Mouse (Mus musculus) left cerebral cortex, adult 18-20 months (tissue): Measurements from ENCODE around the gene Pla1a. TPM values are rescaled to one million over a fixed set of nuclear protein-coding genes. Genes with fewer than 3 reads are reported as not detected.

Experiments
- DNase-seq, 2 experiments: peaks; one replicate each; pipeline ENCODE4 v3.0.0; 2021 to 2022; ENCODE audit warnings: low spot score in 2 of 2, mixed read lengths in 1 of 2
- total RNA-seq, 2 experiments: library from RNA; stranded (reverse); gene quantifications; 2 replicates each; pipeline ENCODE4 v1.2.3; 2021

Pla1a gene
- total RNA-seq, 2 experiments from 2014 or later = 0.94 to 1.0 TPM

DNA sequence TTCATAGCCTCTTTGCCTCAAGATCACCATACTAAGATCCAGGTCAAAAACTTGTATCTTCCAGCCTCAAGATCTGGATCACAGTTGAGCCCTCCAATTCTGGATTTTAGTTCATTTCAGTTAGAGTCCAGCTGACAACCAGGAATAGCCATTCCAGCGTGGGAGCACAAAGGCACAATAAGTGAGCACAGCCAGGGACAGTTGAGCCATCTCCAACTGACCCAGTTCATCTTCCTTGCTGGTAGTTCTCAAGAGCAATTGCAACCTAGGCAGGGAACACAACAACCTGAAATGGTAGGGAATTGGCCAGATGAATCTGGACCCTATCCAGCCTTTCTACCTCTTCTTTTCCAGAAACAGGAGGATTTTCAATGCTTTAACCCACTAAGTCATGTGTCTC, 6.2 kb upstream of the Pla1a start:
- DNase-seq = peak in 1 of 2 experiments; percentile 34

DNA sequence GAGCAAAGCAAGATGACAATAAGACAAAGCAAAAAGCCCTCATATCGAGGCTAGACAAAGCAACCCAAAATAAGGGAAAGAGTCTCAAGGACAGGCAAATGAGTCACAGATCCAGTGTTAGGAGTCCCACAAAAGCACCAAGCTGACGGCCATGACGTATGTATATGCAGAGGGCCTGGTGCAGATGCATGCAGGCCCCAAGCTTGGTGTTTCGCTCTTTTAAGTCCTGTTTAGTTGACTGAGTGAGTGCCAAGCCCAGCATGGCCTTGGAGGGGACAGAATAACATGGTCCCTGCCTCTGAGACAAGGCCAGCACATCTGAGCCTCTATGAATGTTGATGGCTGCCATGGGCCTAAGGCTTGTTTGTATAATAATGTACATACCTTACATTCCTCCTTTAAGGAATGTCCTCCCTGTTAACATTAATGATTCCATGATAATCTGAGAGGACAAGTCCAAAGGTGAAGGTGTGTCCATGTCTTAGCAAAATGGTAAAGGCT, 1.4 kb upstream of the Pla1a start:
- DNase-seq = no peak

DNA sequence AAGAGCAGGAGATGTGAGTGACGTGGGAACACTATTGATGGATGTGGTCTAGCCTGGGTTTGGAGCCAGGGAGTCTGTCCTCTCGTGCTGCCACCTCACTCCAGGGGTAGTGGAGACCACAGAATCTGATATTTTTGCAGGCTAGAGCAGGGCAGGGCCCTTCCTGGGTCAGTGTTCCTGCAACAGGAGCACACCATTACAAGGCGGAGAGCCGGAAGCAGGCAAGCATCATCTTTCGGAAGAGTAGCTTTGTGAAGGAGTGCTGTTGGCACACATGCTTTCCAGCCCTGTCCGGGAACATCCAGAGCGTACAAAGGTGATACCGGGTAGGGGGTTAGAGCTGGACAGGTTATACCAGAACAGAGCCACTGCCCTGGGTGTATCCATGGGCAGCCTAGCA, 569 bp upstream of the Pla1a start:
- DNase-seq = no peak

DNA sequence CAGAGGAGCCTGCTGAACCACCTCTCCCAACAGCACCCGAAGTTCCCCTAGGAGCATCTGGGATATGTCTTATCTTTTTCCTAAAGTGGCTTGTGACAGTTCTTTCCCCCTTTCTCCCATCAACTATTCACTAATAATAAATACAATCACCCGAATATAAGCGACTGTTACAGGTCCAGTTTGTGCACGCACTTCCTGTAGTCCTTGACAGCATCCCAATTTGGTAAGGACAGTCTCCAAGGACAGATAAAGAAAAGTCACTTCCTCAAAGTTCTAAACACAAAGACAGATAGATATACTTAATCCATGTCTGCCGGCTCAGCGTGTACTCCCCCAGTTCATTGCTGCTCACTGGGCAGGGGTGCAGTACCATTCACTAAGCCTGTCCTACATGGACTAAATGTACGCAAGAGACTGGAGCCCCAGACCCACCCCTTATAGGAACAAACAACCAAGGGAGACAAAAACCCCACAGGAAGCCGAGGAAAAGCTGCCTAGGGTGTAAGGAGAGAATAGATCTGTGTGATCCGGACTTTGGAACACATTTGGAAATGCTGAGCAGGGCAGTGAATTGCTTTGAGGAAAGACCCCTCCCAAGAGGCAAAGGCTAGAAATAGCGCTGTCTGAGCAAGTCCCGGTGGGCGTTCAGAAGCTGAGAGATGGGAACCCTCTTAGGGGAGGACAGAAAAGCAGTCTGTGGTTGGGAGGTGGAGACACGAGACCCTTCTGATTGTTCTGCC, 1.3 kb downstream of the Pla1a start:
- DNase-seq = no peak

DNA sequence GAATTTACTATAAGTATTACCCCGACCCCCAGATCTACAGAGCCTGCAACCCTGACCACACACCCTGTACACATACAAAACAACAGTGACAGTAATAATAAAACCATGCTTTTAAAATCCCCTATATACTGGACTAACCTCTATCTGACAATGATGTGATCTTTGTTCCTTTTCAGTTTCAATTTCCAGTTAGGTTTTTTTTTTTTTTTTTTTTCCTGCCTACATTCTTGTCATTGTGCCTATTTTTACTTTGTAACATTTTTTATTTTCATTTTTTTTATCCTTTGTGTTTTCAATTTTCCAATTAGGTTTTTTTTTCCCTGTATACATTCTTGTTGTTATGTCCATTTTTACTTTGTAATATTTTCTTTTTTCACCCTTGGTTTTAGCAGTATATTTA, 7.1 kb downstream of the Pla1a start:
- DNase-seq = no peak

DNA sequence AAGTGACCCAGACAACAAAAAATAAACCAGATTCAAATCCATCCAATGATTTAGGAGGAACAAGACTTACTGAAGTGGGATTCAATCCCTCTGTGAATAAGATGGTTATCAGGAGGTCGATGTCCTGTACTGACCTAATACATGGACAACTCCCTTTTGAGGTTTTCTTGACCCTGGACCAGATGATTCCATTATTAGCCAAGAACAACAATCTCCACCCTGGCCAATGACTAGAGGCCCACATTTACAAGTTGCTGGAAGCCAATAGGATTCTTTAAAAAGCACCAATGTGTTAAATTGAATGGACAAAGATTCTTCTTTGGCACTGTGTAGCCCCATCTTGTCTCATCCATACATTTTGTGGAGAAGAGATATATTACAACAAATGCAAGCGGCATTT, 7.6 kb downstream of the Pla1a start:
- no peak for DNase-seq

DNA sequence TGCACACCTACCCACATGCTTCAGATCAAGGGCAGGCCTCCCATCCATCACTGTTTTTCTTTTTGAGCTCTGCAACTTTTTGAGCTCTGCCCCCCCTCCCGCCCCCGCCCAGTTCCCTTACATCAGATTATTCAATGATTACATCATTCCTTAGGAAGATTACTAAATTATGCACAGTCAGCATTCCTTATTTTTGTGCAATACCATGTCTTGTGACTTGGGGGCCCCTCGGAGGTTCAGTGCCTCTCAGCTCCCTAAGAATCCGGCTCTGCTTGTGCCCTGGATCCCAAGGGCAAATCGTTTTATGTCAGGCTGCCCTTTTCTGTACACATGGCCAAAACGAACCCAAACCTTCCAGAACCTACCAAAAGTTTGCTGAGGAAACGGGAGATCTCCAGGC, 18.0 kb downstream of the Pla1a start:
- no peak for DNase-seq

DNA sequence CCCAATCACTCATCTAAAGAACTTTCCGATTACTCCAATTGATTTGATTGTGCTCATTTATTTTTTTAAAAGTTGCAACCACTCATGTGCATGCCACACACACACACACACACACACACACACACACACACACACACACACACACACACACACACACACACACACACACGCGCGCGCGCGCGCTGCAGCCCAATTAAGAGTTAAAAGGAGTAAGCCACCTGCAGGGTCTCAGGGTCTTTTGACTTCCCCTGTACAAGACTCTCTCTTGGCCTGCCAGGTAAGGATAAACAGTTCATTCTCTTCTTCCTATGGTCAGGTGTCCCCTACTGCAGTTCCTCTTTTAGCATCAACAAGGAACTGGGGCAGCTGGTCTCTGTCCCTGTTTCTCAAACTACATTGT, 24.5 kb downstream of the Pla1a start:
- no peak for DNase-seq

DNA sequence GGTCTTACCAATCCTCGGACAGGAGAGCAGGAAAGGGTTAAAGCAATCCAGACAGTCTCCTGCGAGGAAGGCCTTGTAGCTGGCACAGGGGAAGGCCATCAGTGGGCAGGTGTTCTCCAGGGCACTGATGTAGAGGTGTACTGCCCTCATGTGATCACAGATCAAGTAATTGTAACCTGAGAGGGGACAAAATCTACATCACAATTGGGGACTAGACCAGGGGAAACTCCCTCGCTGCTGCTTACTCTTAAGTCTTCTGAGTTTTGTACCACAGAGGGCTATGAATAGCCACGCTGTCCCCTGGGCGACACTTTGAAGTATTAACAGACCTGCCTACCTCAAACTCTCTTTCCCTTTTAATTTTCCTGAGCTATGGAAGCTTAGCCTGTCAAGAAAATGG, 25.4 kb downstream of the Pla1a start:
- no peak for DNase-seq

DNA sequence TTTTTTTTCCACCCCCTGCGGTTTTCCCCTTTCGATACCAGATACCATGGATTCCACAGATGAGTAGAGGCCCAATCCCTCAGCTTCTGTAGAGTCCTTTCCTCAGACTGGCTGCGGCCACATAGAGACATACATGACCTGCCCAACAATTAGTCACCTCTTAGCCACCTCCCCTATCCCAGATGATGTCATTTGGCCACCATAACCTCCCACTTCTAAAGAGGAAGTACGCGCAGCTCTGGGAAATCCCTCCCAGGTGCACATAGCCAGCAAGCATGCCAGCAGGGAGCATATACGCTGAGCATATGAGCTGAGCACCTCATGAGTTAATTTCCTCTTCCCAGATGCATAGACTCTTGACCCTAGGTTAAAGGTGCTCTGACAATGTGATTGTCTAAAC, 26.2 kb downstream of the Pla1a start:
- no peak for DNase-seq

DNA sequence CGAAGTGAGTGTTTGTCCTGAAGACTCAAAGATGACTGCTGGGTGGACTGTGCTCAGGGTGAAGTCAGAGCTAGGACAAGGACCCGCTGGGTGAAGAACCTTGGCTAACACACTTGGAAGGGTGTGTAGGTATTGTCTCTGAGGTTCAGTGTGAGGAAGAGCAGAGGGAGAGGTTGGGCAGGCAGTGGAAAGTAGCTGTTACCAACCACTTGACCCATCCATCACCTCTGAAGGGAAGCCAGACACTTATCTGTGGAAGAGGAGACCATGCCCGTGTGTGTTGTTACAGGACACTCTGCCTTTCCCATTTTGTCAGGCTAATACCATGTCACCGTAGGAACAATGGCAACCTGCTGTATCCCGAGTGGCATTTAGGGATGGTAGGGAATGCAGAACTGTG, 26.7 kb downstream of the Pla1a start:
- DNase-seq = no peak

DNA sequence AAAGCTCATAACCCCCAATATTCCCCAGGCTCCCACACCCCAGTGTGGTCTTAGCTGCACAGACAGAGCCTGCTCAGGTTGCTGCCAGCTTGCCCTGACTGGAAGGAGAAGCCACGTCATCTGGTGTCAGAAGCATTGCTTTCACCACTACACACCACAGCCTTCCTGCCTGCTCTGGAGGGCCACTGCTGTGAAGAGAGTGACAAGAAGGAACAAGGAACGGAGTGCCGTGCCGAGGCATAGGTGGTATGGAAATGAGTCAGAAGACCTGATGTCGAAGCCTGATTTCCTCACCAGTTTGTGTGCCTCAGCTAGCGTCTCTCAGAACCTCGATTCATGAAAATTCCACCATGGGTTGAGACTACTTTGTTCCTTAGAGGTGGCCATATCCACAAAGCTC, 29.3 kb downstream of the Pla1a start:
- DNase-seq = no peak

DNA sequence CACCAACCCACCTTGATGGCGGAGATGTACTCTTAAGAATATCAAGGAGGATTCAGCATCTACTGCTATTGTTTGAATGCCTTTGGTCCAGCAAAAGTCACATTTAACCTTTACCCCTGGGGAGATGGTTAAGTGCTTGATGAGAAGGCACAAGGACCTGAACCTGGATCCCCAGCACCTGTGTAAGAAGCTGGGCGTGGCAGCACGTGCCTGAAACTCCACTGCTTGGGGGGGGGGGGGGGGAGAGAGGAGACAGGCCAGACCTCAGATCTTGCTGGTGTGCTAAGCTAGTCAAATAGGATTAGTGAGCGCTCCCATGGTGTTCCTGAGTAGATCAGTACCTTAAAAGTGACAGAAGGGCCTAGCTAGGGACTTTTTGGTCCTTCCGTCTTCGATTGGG, 31.5 kb downstream of the Pla1a start:
- no peak for DNase-seq

DNA sequence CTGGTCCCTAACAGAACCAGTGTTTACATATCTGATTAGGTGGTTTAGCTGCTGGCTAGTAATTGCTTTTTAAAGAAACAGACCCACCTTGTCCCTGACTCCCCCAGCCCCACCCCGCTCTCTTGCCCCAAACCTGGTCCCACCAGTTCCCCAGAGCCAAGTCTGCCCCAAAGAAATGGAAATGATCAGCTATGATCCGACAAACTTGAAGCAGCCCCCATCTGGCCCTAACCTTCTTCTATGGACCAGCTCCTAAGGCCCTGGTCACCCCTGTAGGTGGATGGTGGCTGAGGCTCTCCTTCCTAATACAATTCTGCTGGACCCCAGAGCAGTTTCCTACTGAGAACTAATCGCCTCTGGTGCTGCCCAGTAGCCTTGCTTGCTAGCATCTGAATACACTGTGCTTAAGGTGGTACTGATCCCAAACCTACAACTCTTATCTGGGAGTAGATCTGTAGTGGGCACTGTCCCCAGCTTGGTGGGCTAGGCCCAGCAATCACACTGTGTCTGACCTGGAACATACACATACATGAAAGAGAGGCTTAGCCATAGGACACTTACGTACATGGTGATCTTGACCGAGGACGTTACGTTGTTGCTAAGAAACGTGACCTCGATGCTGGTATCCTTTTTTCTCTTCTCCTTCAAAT, 32.5 kb downstream of the Pla1a start:
- no peak for DNase-seq

DNA sequence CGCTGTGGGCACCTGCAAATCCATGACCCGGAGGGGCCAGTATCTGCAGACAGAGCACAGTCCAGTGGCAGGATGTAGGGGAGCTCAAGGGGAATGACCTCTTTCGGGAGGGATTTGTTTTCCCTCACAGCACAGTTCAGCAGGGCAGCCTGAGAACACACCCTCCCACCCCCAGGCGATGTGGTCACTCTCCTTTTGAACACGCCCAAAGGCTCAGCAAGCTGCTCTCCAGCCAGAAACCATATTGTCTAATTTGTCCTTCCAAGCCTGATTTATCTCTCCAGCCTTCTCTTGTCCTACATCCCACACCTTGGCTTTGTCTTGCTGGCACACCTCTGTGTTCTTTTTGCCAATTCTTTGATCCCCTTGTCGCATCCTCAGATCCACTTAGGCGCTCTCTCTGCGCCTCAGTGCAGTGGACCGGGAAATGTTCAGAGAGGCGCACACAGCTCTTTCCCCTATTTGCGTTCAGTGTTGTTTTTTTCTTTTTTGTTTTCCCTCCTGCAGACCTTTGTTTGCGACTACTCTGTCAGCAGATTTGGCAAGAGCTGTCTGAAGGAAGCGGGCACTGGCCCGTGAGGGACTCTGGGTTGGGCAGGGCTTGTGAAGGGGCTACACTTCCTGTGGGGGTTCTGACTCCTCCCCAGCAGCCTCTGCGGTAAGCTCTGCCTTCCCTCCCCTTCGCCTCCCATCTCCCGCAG, 33.3 kb downstream of the Pla1a start:
- peak; percentile 12 to 20 for DNase-seq

DNA sequence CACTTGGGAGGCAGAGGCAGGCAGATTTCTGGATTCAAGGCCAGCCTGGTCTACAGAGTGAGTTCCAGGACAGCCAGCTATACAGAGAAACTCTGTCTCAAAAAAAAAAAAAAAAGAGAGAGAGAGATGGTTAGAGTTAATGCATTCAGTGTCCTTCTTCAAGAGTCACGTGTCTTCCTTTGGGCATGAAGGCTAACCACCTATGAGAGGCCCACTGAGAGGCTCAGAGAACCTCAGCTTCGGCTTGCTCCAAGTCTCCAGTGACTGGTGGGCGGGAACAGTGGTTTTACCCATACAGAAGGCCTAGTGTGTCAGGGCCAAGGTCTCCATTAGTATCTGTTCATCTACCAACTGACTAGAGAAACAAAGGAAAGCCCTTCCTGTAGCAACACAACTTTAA, 33.9 kb downstream of the Pla1a start:
- no peak for DNase-seq

DNA sequence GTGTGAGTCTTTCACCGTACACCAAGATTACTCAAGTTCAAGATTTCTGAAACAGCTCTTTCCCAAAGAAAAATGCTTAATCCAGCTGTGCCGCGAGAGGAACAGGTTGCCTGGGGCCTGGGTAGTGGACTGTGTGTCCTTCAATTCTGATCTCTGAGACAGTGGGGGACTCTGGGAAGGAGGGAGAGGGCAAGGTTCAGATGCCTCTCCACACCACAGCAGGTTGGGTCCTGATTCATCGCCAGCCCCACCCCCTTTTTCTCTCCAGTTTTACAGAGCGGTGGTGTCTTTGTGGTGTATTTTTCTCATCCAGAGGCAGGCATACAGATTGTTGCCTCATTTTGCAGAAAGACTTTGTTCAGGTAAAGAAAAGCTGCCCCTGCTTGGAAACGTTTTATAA, 34.7 kb downstream of the Pla1a start:
- no peak for DNase-seq

DNA sequence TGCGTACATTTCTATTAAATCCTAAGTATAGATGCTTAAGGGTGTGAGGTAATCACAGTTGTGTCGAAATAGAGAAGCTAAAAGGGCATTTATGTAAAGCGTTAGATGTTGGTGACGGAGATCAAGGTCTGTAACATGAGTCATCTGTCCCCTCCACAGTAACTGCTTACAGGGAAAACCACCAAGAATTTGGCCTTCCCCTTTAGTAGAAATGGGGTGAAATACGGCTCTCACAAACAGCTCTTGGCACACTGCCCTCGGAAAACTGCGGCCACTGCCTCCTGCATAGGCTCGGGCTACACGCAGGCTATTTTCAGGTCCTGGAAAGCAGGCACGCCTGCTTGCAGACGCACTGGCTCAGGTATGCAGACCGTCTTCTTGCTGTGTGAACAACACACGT, 36.8 kb downstream of the Pla1a start:
- DNase-seq = no peak

DNA sequence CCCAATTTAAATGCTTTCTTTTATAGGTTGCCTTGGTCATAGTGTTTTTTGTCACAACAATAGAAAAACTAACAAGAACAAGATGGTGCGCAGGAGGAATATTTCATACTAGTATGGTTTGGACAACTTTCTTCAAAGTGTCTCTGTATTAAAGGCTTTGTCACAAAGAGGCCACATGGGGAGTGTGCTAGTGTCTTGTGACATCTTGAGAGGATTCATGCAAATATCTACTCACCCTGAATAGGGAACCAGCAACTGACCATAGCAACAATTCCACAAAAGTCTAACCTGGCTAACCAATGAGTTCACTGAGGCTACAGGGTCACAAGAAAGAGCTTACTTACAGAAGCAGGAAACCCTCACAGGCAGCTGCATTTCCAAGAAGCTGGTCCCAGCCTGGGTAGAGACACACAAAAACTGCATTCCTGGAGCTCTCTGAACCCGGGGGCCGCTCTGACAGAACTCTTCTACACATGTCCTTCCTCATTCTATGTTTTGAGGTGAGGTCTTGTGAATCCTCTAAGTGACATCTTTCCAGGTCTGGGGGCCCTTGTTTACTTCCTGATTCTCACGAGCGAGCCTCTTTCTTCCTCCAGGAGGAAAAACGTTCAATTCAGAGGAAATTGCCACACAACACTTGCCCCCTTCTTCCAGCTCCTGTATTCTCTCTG, 37.8 kb downstream of the Pla1a start:
- no peak for DNase-seq

DNA sequence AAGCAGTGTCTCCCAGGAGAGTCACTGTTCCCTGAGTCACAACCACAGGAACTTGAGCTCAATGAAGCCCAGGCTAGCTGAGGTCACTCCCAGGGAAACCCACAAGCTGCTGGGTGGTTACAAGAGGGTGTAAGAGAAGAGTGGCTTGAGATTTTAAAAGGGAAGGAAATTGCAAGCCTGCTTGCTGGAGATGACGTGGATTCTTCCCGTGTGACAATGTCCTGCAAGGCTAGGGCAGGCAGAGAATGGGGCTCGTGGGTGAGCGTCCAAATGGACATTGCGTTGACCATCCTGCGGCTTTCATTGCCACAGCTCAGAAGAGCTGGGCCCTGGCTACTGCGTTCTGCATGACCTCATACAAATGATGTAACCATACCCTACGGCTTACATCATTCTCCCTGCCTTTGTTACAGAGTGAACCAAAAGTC, 38.7 kb downstream of the Pla1a start:
- no peak for DNase-seq

DNA sequence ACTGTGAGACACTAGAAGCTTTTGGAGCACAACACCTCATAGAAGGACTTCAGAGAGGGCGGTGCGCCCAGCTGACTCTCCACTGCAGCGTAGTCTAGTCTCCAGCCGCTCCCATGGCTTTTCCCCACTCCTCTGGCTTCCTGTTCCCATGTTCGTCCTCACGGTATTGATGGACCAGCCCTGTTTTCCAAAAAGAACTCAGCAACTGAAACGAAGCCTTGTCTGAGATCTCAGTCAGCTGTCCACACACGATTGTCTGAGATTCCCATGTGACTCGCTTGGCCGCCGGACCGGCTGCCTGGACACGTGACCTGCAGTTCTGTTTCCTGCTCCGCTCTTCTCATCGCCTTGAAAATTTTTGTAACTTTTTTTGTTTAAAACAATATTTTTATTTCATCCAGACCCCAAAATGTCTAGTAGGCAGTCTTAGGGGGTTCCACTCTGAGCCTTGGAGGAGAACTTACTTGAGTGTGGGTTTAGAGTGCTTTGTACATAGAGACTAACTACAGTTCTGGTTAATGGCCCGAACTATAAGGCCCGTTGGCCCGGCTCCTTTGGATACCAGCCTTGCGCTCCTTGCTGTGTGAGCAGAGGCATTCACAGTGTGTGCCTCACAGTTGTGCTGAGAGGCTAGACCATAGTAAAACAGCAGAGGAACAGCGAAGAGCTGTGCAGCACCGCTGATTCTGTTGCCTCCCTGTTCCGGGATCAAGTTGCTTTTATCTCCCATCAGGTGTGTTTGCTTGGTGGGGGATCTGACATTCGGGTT, 40.6 kb downstream of the Pla1a start:
- peak in 1 of 2 experiments; percentile 24 for DNase-seq
